23 mouse cellular contexts compared by ENCODE assay signal in genomic region chr9:42962506-42962905, GRCm38 (mm10). TPM values are rescaled to one million over a fixed set of nuclear protein-coding genes. Genes with fewer than 3 reads are reported as not detected.
DNase-seq lines count a peak whose midpoint lies in the region; ATAC-seq lines count a peak whose summit lies in the region.
"Had no signal": no experiment of that assay in that cellular context is flagged by ENCODE, and none has a peak within 500 bp of the region (broad histone marks: within the 10 kb centered on the region; RNA-seq: fewer than 3 reads in every experiment).

No protein-coding gene starts in this region.

- WGBS in kidney, embryonic 15.5 days: 87% methylated on average over 6 of the region's 6 CpGs
- 78% methylated on average over 6 of the region's 6 CpGs for WGBS in hindbrain, embryonic 15.5 days

- H3K27me3 ChIP-seq in kidney, embryonic 15.5 days: no peaks in the 10 kb centered on the region
- H3K27me3 ChIP-seq in hindbrain, embryonic 15.5 days: no peaks in the 10 kb centered on the region
- H3K27me3 ChIP-seq: limb, embryonic 12.5 days; midbrain, embryonic 12.5 days; Patski had no signal

- H3K4me1 ChIP-seq in kidney, embryonic 15.5 days: no peaks in the 10 kb centered on the region
- peaks cover 8% of the 10 kb centered on the region for H3K4me1 ChIP-seq in hindbrain, embryonic 15.5 days (replicated peaks)

- H3K9me3 ChIP-seq in kidney, embryonic 15.5 days (replicated peaks): no peaks in the 10 kb centered on the region
- no peaks in the 10 kb centered on the region for H3K9me3 ChIP-seq in hindbrain, embryonic 15.5 days
- H3K9me3 ChIP-seq: G1E; limb, embryonic 12.5 days; midbrain, embryonic 12.5 days had no signal

- no peak overlapping the region for H3K4me3 ChIP-seq in kidney, embryonic 15.5 days (replicated peaks)
- no peak overlapping the region for H3K4me3 ChIP-seq in hindbrain, embryonic 15.5 days
- H3K4me3 ChIP-seq: limb, embryonic 12.5 days; midbrain, embryonic 12.5 days had no signal

- no peak overlapping the region for H3K9ac ChIP-seq in kidney, embryonic 15.5 days
- no peak overlapping the region for H3K9ac ChIP-seq in hindbrain, embryonic 15.5 days
- H3K9ac ChIP-seq: limb, embryonic 12.5 days; liver, postnatal 0 days; midbrain, embryonic 12.5 days had no signal

- ATAC-seq in kidney, embryonic 15.5 days (replicated peaks; ENCODE audit: low FRiP score): no peak
- 0 out of 2 replicates have a peak, but pooled peaks have one; percentile 35 for ATAC-seq in hindbrain, embryonic 15.5 days (ENCODE audit: low FRiP score, low read depth)
- ATAC-seq: activated CD4-positive, CD25-positive, alpha-beta regulatory T cell, adult 4 months; liver, postnatal 0 days; Patski had no signal

- H3K4me2 ChIP-seq in kidney, embryonic 15.5 days: no peak overlapping the region
- no peak overlapping the region for H3K4me2 ChIP-seq in hindbrain, embryonic 15.5 days
- H3K4me2 ChIP-seq: limb, embryonic 12.5 days; liver, embryonic 11.5 days; midbrain, embryonic 12.5 days had no signal

- peak; percentile 36 for DNase-seq in kidney, adult 18-20 months
- DNase-seq in ZHBTc4 (ENCODE audit: low read depth, low spot score): peak; percentile 8
- DNase-seq in kidney, postnatal 14 days: peak; percentile 21
- no peak for DNase-seq in T-cell, adult 2 months (ENCODE audit: low spot score)
- DNase-seq in thymus, postnatal 10 days (ENCODE audit: low spot score in 2 of 2): no peak
- DNase-seq: adrenal gland, postnatal 10 days; B cell, adult 2 months; cerebellum, adult 18-20 months; cerebellum, postnatal 14 days; gastrocnemius, postnatal 36 days; liver, postnatal 0 days; lung, postnatal 10 days; right cerebral cortex, adult 18-20 months; right cerebral cortex, postnatal 4 days; thymus, postnatal 36 days had no signal

- H3K36me3 ChIP-seq in kidney, embryonic 15.5 days: peaks cover 17% of the 10 kb centered on the region
- H3K36me3 ChIP-seq in hindbrain, embryonic 15.5 days: peaks cover 14% of the 10 kb centered on the region; the same call in 1 of the 2 replicates

- no peak overlapping the region for H3K27ac ChIP-seq in kidney, embryonic 15.5 days
- 0 out of 2 replicates have a peak overlapping the region, but pooled peaks have one; percentile 20 for H3K27ac ChIP-seq in hindbrain, embryonic 15.5 days (replicated peaks)
- H3K27ac ChIP-seq: limb, embryonic 12.5 days; midbrain, embryonic 12.5 days had no signal

RNA-seq across cellular contexts. Expression of gene Grik4, which starts 18.2 kb away (rescaled TPM):
- 3.5 and 4.0 TPM in 2 replicates for polyA plus RNA-seq in kidney, embryonic 15.5 days (2015; fragmentation: Nextera tagmentation; extraction: Ambion mirVana)
- 10.4 and 13.2 TPM in 2 replicates for polyA plus RNA-seq in hindbrain, embryonic 15.5 days (2015; fragmentation: Nextera tagmentation; extraction: Ambion mirVana)
- polyA plus RNA-seq: G1E had no signal

Comparison
In these comparisons a context has a peak if more than half of its experiments do, and no peak if none do; other contexts are left out.
1. DNase-seq: peak in kidney, adult 18-20 months (single experiment), ZHBTc4 (single experiment) and kidney, postnatal 14 days (single experiment); none in T-cell, adult 2 months (single experiment) and thymus, postnatal 10 days (0 of 2).